Mouse (Mus musculus) left cerebral cortex, adult 18-20 months (tissue): Measurements from ENCODE around the gene Il31. TPM values are rescaled to one million over a fixed set of nuclear protein-coding genes. Genes with fewer than 3 reads are reported as not detected.
"Not testable (repeated sequence)": the region's sequence is repeated elsewhere in the genome, so short reads cannot be mapped to it uniquely, and the experiment has no call there.

Source experiments
- DNase-seq, 2 experiments: peaks; one replicate each; pipeline ENCODE4 v3.0.0; 2021 to 2022; ENCODE audit warnings: low spot score in 2 of 2, mixed read lengths in 1 of 2
- long read RNA-seq, 2 experiments: library from polyadenylated mRNA; stranded (forward); transcript quantifications; one replicate each; pipeline ENCODE4 v2.0.0; 2021
- total RNA-seq, 2 experiments: library from RNA; stranded (reverse); gene quantifications; 2 replicates each; pipeline ENCODE4 v1.2.3; 2021

The Il31 gene
- not detected for total RNA-seq
- long read RNA-seq, experiment 1 = 0 reads
- long read RNA-seq, experiment 2 = 0 reads

GRCm38 (mm10) chr5:123489112-123489785 is at the start of gene Il31, which contains the start of gene Lrrc43:
Il31 (minus strand) TSS chr5:123489489.
Lrrc43 (plus strand) TSS chr5:123489305.
- DNase-seq = no peak

GRCm38 (mm10) chr5:123533801-123534200 is 44.5 kb upstream of the Il31 start:
- DNase-seq = peak in 1 of 2 experiments; percentile 0

- DNase-seq = no peak
Measured at GRCm38 (mm10) chr5:123530056-123530455, 40.8 kb upstream of the Il31 start.

- DNase-seq = peak in 1 of 2 experiments; percentile 0
Measured at GRCm38 (mm10) chr5:123528641-123529040, 39.4 kb upstream of the Il31 start.

GRCm38 (mm10) chr5:123525916-123526495 is 36.7 kb upstream of the Il31 start:
- no peak for DNase-seq

- DNase-seq = peak in 1 of 2 experiments; percentile 0
Measured at GRCm38 (mm10) chr5:123525281-123525680, 36.0 kb upstream of the Il31 start, which contains the start of gene Gm49027. Gm49027 (minus strand) TSS chr5:123525488.

GRCm38 (mm10) chr5:123524393-123524750 is 35.1 kb upstream of the Il31 start:
- no peak for DNase-seq

- DNase-seq = peak; percentile 98
Measured at GRCm38 (mm10) chr5:123523692-123524392, 34.6 kb upstream of the Il31 start, which contains the start of gene Diablo. Diablo (minus strand) TSS chr5:123524176.

GRCm38 (mm10) chr5:123522166-123522565 is 32.9 kb upstream of the Il31 start:
- DNase-seq = no peak

GRCm38 (mm10) chr5:123521621-123522020 is 32.3 kb upstream of the Il31 start:
- DNase-seq = no peak

- no peak for DNase-seq
Measured at GRCm38 (mm10) chr5:123520666-123521065, 31.4 kb upstream of the Il31 start.

GRCm38 (mm10) chr5:123514871-123515270 is 25.6 kb upstream of the Il31 start:
- DNase-seq = no peak

- no peak for DNase-seq
Measured at GRCm38 (mm10) chr5:123512102-123512501, 22.8 kb upstream of the Il31 start.

- not testable (repeated sequence) for DNase-seq
Measured at GRCm38 (mm10) chr5:123511426-123511825, 22.1 kb upstream of the Il31 start.

- DNase-seq = no peak
Measured at GRCm38 (mm10) chr5:123510160-123510559, 20.9 kb upstream of the Il31 start, which contains the start of gene B3gnt4. B3gnt4 (plus strand) TSS chr5:123510460.

GRCm38 (mm10) chr5:123508921-123509320 is 19.6 kb upstream of the Il31 start:
- DNase-seq = no peak

- DNase-seq = peak; percentile 73 to 80
Measured at GRCm38 (mm10) chr5:123507936-123508723, 18.8 kb upstream of the Il31 start.

GRCm38 (mm10) chr5:123501973-123502372 is 12.7 kb upstream of the Il31 start:
- no peak for DNase-seq

- DNase-seq = peak; percentile 42 to 50
Measured at GRCm38 (mm10) chr5:123499717-123500116, 10.4 kb upstream of the Il31 start.

- no peak for DNase-seq
Measured at GRCm38 (mm10) chr5:123489935-123490334, 646 bp upstream of the Il31 start.
